Mouse (Mus musculus) heart, embryonic 14.5 days (tissue): ENCODE results near the gene Afg1l. TPM values are rescaled to one million over a fixed set of nuclear protein-coding genes. Genes with fewer than 3 reads are reported as not detected.

ENCODE experiments used
- ATAC-seq: fragments of 200-750 bp; cut with Nextera tagmentation; 2 replicates; pipeline ENCODE4 v1.8.0; 2017; ENCODE audit warnings: low read depth, moderate TSS enrichment; ENCODE audit not compliant: insufficient number of reproducible peaks, insufficient read depth, low FRiP score
- H3K27ac ChIP-seq, 2 experiments: fragments of 200-500 bp in 1 of 2; fragments of 300-500 bp in 1 of 2; sonication (generic) in 1 of 2; replicated peaks in 1 of 2; 2 replicates each; pipeline ENCODE4 v1.5.1; 2012 to 2014; ENCODE audit warnings: low read depth in 2 of 2, low read length in 2 of 2, control low read depth in 1 of 2, mild to moderate bottlenecking in 1 of 2, mixed read lengths in 1 of 2; ENCODE audit not compliant: control insufficient read depth in 1 of 2, insufficient read depth in 1 of 2
- H3K27me3 ChIP-seq: fragments of 300-500 bp; sonication (generic); 2 replicates; pipeline ENCODE4 v1.6.1; 2014; ENCODE audit warnings: mild to moderate bottlenecking, low read length, control low read depth; ENCODE audit not compliant: control insufficient read depth, insufficient read depth
- H3K36me3 ChIP-seq: fragments of 300-500 bp; sonication (generic); 2 replicates; pipeline ENCODE4 v1.6.1; 2014; ENCODE audit warnings: mild to moderate bottlenecking, control low read depth, low read length, mixed read lengths; ENCODE audit not compliant: control insufficient read depth, insufficient read depth
- H3K4me1 ChIP-seq, 2 experiments: fragments of 200-500 bp in 1 of 2; fragments of 300-500 bp in 1 of 2; sonication (generic) in 1 of 2; 2 replicates each; pipeline ENCODE4 v1.6.1; 2012 to 2014; ENCODE audit warnings: low read length in 2 of 2, control low read depth in 1 of 2, mixed read lengths in 1 of 2; ENCODE audit not compliant: control insufficient read depth in 2 of 2, insufficient read depth in 2 of 2
- H3K4me2 ChIP-seq: fragments of 300-500 bp; sonication (generic); 2 replicates; pipeline ENCODE4 v1.6.1; 2014; ENCODE audit warnings: mild to moderate bottlenecking, low read length
- H3K4me3 ChIP-seq, 2 experiments: fragments of 200-500 bp in 1 of 2; fragments of 300-500 bp in 1 of 2; sonication (generic) in 1 of 2; 2 replicates each; pipeline ENCODE4 v1.5.1; 2012 to 2014; ENCODE audit warnings: low read length in 2 of 2, mild to moderate bottlenecking in 2 of 2, control low read depth in 1 of 2, low read depth in 1 of 2, moderate library complexity in 1 of 2; ENCODE audit not compliant: control insufficient read depth in 1 of 2, insufficient read depth in 1 of 2
- H3K9ac ChIP-seq: fragments of 300-500 bp; sonication (generic); 2 replicates; pipeline ENCODE4 v1.6.1; 2014; ENCODE audit warnings: mild to moderate bottlenecking, low read length
- H3K9me3 ChIP-seq: fragments of 300-500 bp; sonication (generic); 2 replicates; pipeline ENCODE4 v1.6.1; 2016; ENCODE audit warnings: low read length, control low read depth; ENCODE audit not compliant: control insufficient read depth
- WGBS: fragments of 180-500 bp; shearing (Covaris S2); extraction: QIAGEN DNeasy Blood & Tissue Kit; methylation state at CpG from one replicate; pipeline ENCODE4 v1.1.7; 2014; 5-methylcytosine and 5-hydroxymethylcytosine counted together
- polyA plus RNA-seq: library from polyadenylated mRNA; unstranded; fragments of >200 nt; fragmentation: Nextera tagmentation; extraction: Ambion mirVana; gene quantifications from 2 replicates; pipeline ENCODE4 v1.2.1, GENCODE M21; 2014

Gene Afg1l
- 15.4 and 15.9 TPM in 2 replicates for polyA plus RNA-seq

GRCm38 (mm10) chr10:42478341-42478720, at the start of gene Afg1l:
TSS of gene Afg1l (minus strand) at chr10:42478565.
- Histone ChIP-seq H3K27me3 (no peaks in the 10 kb centered on the region), H3K4me2 (peak within 1 kb of the TSS; percentile 91), H3K27ac (peak within 1 kb of the TSS; percentile 97 to 98), H3K9me3 (no peaks in the 10 kb centered on the region), H3K9ac (peak within 1 kb of the TSS; percentile 91), H3K4me3 (peak within 1 kb of the TSS; percentile 63 to 86), H3K4me1 (peaks cover 11 to 14% of the 10 kb centered on the region in 2 experiments; a peak in 3 of 4 replicates), H3K36me3 (no peaks in the 10 kb centered on the region)
- peak; percentile 92 for ATAC-seq
- WGBS = under 1% methylated on average over 29 of the region's 29 CpGs

GRCm38 (mm10) chr10:42525682-42526081, 47.3 kb upstream of the Afg1l start:
- WGBS = 90% methylated on average over 3 of the region's 3 CpGs
- H3K36me3 ChIP-seq = peaks cover 63% of the 10 kb centered on the region
- H3K4me2 ChIP-seq = no peak overlapping the region
- H3K27ac ChIP-seq = no peak overlapping the region
- no peaks in the 10 kb centered on the region for H3K9me3 ChIP-seq
- H3K9ac ChIP-seq = no peak overlapping the region
- no peak for ATAC-seq
- H3K27me3 ChIP-seq = no peaks in the 10 kb centered on the region
- peaks cover 2 to 13% of the 10 kb centered on the region in 2 experiments for H3K4me1 ChIP-seq
- no peak overlapping the region for H3K4me3 ChIP-seq

GRCm38 (mm10) chr10:42523556-42524162, 45.3 kb upstream of the Afg1l start:
- Histone ChIP-seq H3K27ac (no peak overlapping the region), H3K9ac (no peak overlapping the region), H3K4me2 (no peak overlapping the region), H3K27me3 (no peaks in the 10 kb centered on the region), H3K4me3 (no peak overlapping the region), H3K9me3 (no peaks in the 10 kb centered on the region), H3K4me1 (peaks cover 2 to 16% of the 10 kb centered on the region in 2 experiments), H3K36me3 (peaks cover 43% of the 10 kb centered on the region)
- no peak for ATAC-seq
- 85% methylated on average over 11 of the region's 11 CpGs for WGBS

DNA sequence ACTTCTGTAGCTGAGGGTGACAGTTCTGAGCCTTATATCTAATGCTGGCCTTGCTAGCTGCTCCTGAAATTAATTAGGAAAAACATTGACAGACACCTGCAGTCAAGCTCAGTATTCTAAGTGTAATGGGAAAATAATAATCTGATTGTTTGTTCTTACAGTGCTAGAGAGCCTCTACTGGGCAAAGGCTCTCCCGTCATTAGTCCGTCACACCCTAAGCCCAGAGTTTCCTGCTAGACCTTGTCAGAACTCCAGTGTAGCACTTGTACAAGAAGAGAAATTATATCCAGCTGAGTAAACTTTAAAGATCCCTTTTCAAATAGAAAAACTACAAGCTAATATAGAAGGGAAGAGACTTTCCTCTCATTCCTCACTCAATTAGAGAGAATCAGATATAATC, 44.5 kb upstream of the Afg1l start:
- no peak for ATAC-seq
- H3K27me3 ChIP-seq = no peaks in the 10 kb centered on the region
- no peak overlapping the region for H3K9ac ChIP-seq
- WGBS = 54% methylated on average over 2 of the region's 2 CpGs
- H3K9me3 ChIP-seq = no peaks in the 10 kb centered on the region
- no peak overlapping the region for H3K4me3 ChIP-seq
- H3K4me1 ChIP-seq = peaks cover 2 to 21% of the 10 kb centered on the region in 2 experiments
- peaks cover 36% of the 10 kb centered on the region for H3K36me3 ChIP-seq
- H3K4me2 ChIP-seq = no peak overlapping the region
- no peak overlapping the region for H3K27ac ChIP-seq

GRCm38 (mm10) chr10:42521315-42521981, 43.1 kb upstream of the Afg1l start:
- Histone ChIP-seq H3K4me3 (no peak overlapping the region), H3K27me3 (no peaks in the 10 kb centered on the region), H3K36me3 (peaks cover 23% of the 10 kb centered on the region), H3K9me3 (no peaks in the 10 kb centered on the region), H3K4me1 (peaks cover 2 to 23% of the 10 kb centered on the region in 2 experiments), H3K27ac (peak overlapping the region; percentile 62 to 67), H3K4me2 (no peak overlapping the region), H3K9ac (no peak overlapping the region)
- no peak; the same call in 1 of the 2 replicates for ATAC-seq
- WGBS = 27% methylated on average over 5 of the region's 5 CpGs

DNA sequence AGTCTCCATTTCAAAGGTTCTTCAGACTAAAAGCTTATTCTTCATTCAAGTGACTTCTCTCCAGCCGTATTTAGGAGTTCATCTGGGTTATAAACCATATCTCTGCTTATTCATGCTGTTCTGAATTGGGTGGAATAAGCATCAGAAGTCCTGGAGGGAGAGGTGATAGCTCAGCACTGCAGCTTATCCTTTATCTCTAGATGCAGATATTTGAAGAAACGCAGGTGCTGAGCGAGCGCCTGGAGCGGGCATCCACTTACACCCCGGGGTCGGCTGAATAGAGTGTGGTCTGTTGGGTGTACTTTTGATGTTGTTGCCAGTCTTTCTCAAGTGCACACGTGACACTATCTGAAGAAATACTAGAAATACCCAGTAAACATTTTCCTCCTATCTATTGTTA, 40.0 kb upstream of the Afg1l start:
- H3K36me3 ChIP-seq = no peaks in the 10 kb centered on the region
- H3K27ac ChIP-seq = no peak overlapping the region
- no peak for ATAC-seq
- H3K4me2 ChIP-seq = no peak overlapping the region
- H3K4me1 ChIP-seq = peaks cover 2 to 23% of the 10 kb centered on the region in 2 experiments
- H3K9me3 ChIP-seq = no peaks in the 10 kb centered on the region
- H3K4me3 ChIP-seq = no peak overlapping the region
- H3K27me3 ChIP-seq = no peaks in the 10 kb centered on the region
- 51% methylated on average over 8 of the region's 8 CpGs for WGBS
- H3K9ac ChIP-seq = no peak overlapping the region

GRCm38 (mm10) chr10:42514125-42514524, 35.8 kb upstream of the Afg1l start:
- no peak overlapping the region for H3K4me2 ChIP-seq
- H3K27ac ChIP-seq = no peak overlapping the region
- H3K9me3 ChIP-seq = no peaks in the 10 kb centered on the region
- no peak overlapping the region for H3K9ac ChIP-seq
- peaks cover 20% of the 10 kb centered on the region; the same call in 1 of the 2 replicates for H3K36me3 ChIP-seq
- ATAC-seq = no peak
- peaks cover 0 to 14% of the 10 kb centered on the region in 2 experiments; a peak in 1 of 4 replicates for H3K4me1 ChIP-seq
- no peak overlapping the region for H3K4me3 ChIP-seq
- H3K27me3 ChIP-seq = no peaks in the 10 kb centered on the region
